Mouse (Mus musculus) CH12.LX (cell line): Measurements from ENCODE around the gene Celf2. TPM values are rescaled to one million over a fixed set of nuclear protein-coding genes. Genes with fewer than 3 reads are reported as not detected.
"Not testable (repeated sequence)": the region's sequence is repeated elsewhere in the genome, so short reads cannot be mapped to it uniquely, and the experiment has no call there.

ENCODE experiments used
- DNase-seq: peaks from one replicate; pipeline ENCODE4 v3.0.0-alpha.2; 2013; ENCODE audit errors: extremely low read depth
- H3K27ac ChIP-seq: 2 replicates; pipeline ENCODE4 v1.5.1; 2012; ENCODE audit warnings: low read depth, mild to moderate bottlenecking, control low read depth, moderate library complexity; ENCODE audit not compliant: insufficient read depth
- H3K27me3 ChIP-seq: replicated peaks from 2 replicates; pipeline ENCODE3; 2012; ENCODE audit warnings: inconsistent platforms
- H3K36me3 ChIP-seq, 2 experiments: replicated peaks in 1 of 2; 2 replicates each; pipeline versions ENCODE3 to v1.6.1; 2012; ENCODE audit warnings: inconsistent platforms in 1 of 2, low read length in 1 of 2, mild to moderate bottlenecking in 1 of 2, mixed read lengths in 1 of 2, moderate library complexity in 1 of 2; ENCODE audit not compliant: control insufficient read depth in 1 of 2, insufficient read depth in 1 of 2
- H3K4me1 ChIP-seq, 2 experiments: 2 replicates each; pipeline ENCODE4 v1.6.1; 2012; ENCODE audit warnings: inconsistent platforms in 1 of 2, moderate library complexity in 1 of 2; ENCODE audit not compliant: insufficient read depth in 2 of 2, control insufficient read depth in 1 of 2
- H3K4me2 ChIP-seq: 2 replicates; pipeline ENCODE4 v1.6.1; 2012; ENCODE audit warnings: low read depth, mild to moderate bottlenecking, control low read depth; ENCODE audit not compliant: poor library complexity, insufficient read depth, severe bottlenecking
- H3K4me3 ChIP-seq, 3 experiments: fragments of 150-350 bp in 1 of 3; sonication (generic) in 1 of 3; replicated peaks in 1 of 3; 2 replicates each; pipeline versions ENCODE3 to v1.5.1; 2011 to 2012; ENCODE audit warnings: low read depth in 2 of 3, low read length in 2 of 3, mild to moderate bottlenecking in 2 of 3, moderate library complexity in 2 of 3, control low read depth in 1 of 3, improper control_type of control experiment in 1 of 3, inconsistent platforms in 1 of 3, mixed read lengths in 1 of 3; ENCODE audit not compliant: poor library complexity in 1 of 3
- H3K79me2 ChIP-seq: replicated peaks from 2 replicates; pipeline ENCODE4 v1.6.1; 2012; ENCODE audit warnings: mild to moderate bottlenecking, moderate library complexity; ENCODE audit not compliant: control insufficient read depth, poor library complexity, insufficient read depth, severe bottlenecking; ENCODE audit errors: extremely low read depth
- H3K9ac ChIP-seq: 2 replicates; pipeline ENCODE4 v1.6.1; 2012; ENCODE audit warnings: low read depth, mild to moderate bottlenecking, control low read depth, moderate library complexity; ENCODE audit not compliant: insufficient read depth
- H3K9me3 ChIP-seq: replicated peaks from 2 replicates; pipeline ENCODE3; 2012; ENCODE audit warnings: low read length, inconsistent platforms, mixed read lengths
- E2F4 ChIP-seq: IDR thresholded peaks from 2 replicates; pipeline ENCODE4 v1.6.1; 2011; ENCODE audit warnings: low read depth, low read length, improper control_type of control experiment; ENCODE audit not compliant: insufficient replicate concordance
- EP300 ChIP-seq: IDR thresholded peaks from 2 replicates; pipeline ENCODE4 v1.6.1; 2011; ENCODE audit warnings: low read length, improper control_type of control experiment
- ETS1 ChIP-seq: conservative IDR thresholded peaks from 2 replicates; pipeline ENCODE4 v1.6.1; 2012; ENCODE audit warnings: low read depth, mild to moderate bottlenecking, inconsistent platforms, low read length, improper control_type of control experiment, moderate library complexity
- JUND ChIP-seq: conservative IDR thresholded peaks from 2 replicates; pipeline ENCODE4 v1.6.1; 2011; ENCODE audit warnings: low read depth, low read length, improper control_type of control experiment
- MAFK ChIP-seq: IDR thresholded peaks from 2 replicates; pipeline ENCODE4 v1.6.1; 2011; ENCODE audit warnings: low read length, improper control_type of control experiment; ENCODE audit not compliant: insufficient replicate concordance
- MAX ChIP-seq: IDR thresholded peaks from 2 replicates; pipeline ENCODE4 v1.6.1; 2011; ENCODE audit warnings: low read length, improper control_type of control experiment
- MAZ ChIP-seq: IDR thresholded peaks from 2 replicates; pipeline ENCODE4 v1.6.1; 2012; ENCODE audit warnings: low read depth, mild to moderate bottlenecking, inconsistent platforms, low read length, improper control_type of control experiment, moderate library complexity
- NRF1 ChIP-seq: IDR thresholded peaks from 2 replicates; pipeline ENCODE4 v1.6.1; 2014; ENCODE audit warnings: low read depth, mild to moderate bottlenecking, inconsistent platforms, low read length, improper control_type of control experiment, moderate library complexity
- RAD21 ChIP-seq: IDR thresholded peaks from 2 replicates; pipeline ENCODE4 v1.6.1; 2011; ENCODE audit warnings: low read depth, mild to moderate bottlenecking, low read length, improper control_type of control experiment, moderate library complexity
- SIN3A ChIP-seq: IDR thresholded peaks from 2 replicates; pipeline ENCODE4 v1.6.1; 2012; ENCODE audit warnings: low read length, improper control_type of control experiment, inconsistent platforms
- TCF12 ChIP-seq: IDR thresholded peaks from 2 replicates; pipeline ENCODE4 v1.6.1; 2014; ENCODE audit warnings: low read depth, mild to moderate bottlenecking, inconsistent platforms, low read length, improper control_type of control experiment
- USF1 ChIP-seq: IDR thresholded peaks from 2 replicates; pipeline ENCODE4 v1.6.1; 2014; ENCODE audit warnings: low read depth, mild to moderate bottlenecking, inconsistent platforms, low read length, improper control_type of control experiment
- ZKSCAN1 ChIP-seq: IDR thresholded peaks from 2 replicates; pipeline ENCODE4 v1.6.1; 2012; ENCODE audit warnings: low read depth, inconsistent platforms, low read length, improper control_type of control experiment, borderline replicate concordance
- ZNF384 ChIP-seq: IDR thresholded peaks from 2 replicates; pipeline ENCODE4 v1.6.1; 2012; ENCODE audit warnings: low read depth, low read length, improper control_type of control experiment, inconsistent platforms
- dilution Hi-C: fragments of 300-500 bp; cut with MboI; formaldehyde crosslinking; loops from 2 replicates; pipeline ENCODE4 v1.14.3; 2020; ENCODE audit warnings: low sequenced_read_pairs; ENCODE audit not compliant: extremely low pct_unique_long_range_greater_than_20kb, extremely low pct_ligation_motif_present
- in situ Hi-C: fragments of 300-500 bp; cut with MboI; formaldehyde crosslinking; loops from 3 replicates; pipeline ENCODE4 v1.14.3; 2019; ENCODE audit warnings: low sequenced_read_pairs, low pct_ligation_motif_present, low pct_unique_long_range_greater_than_20kb, mixed read lengths
- polyA plus RNA-seq: library from polyadenylated mRNA; unstranded; fragments of >175 nt; gene quantifications from 2 replicates; pipeline ENCODE4 v1.2.1, GENCODE M21; 2012; ENCODE audit warnings: low read depth; ENCODE audit not compliant: insufficient read length
- total RNA-seq, 2 experiments: library from RNA; depleted of rRNA; stranded (reverse); fragments of 300-350 nt in 1 of 2; fragments of >200 nt in 1 of 2; gene quantifications; 2 replicates each; pipeline ENCODE4 v1.2.3; 2012 to 2014

Gene Celf2
- total RNA-seq (2012; rRNA removed), result 49.7 and 51.0 TPM in 2 replicates
- 143 and 152 TPM in 2 replicates for total RNA-seq (2014; rRNA removed)
- polyA plus RNA-seq, result 77.0 and 103 TPM in 2 replicates

GRCm38 (mm10) chr2:7509463-7509862 is at the start of gene Celf2:
Gene Celf2 (minus strand): TSS chr2:7509563.
- H3K79me2 ChIP-seq, DNase-seq, H3K27me3 ChIP-seq, H3K9me3 ChIP-seq, H3K4me2 ChIP-seq, dilution Hi-C loops, H3K9ac ChIP-seq, in situ Hi-C loops, H3K4me3 ChIP-seq, H3K27ac ChIP-seq, H3K4me1 ChIP-seq, H3K36me3 ChIP-seq: not testable (repeated sequence)

- Histone ChIP-seq H3K4me2 (no peak overlapping the region), H3K4me3 (no peak overlapping the region), H3K79me2 (no peaks in the 10 kb centered on the region), H3K9me3 (no peaks in the 10 kb centered on the region), H3K27ac (no peak overlapping the region), H3K4me1 (no peaks in the 10 kb centered on the region), H3K36me3 (no peaks in the 10 kb centered on the region), H3K27me3 (no peaks in the 10 kb centered on the region), H3K9ac (no peak overlapping the region)
- DNase-seq, result no peak
- in situ Hi-C loops, result no loop called here
- dilution Hi-C loops, result no loop called here
- TF ChIP-seq E2F4, result no peak
- no peak for TF ChIP-seq EP300
- no peak for TF ChIP-seq RAD21
- TF ChIP-seq MAZ, result no peak
- no peak for TF ChIP-seq NRF1
- no peak for TF ChIP-seq MAX
- no peak for TF ChIP-seq TCF12
- no peak for TF ChIP-seq USF1
Measured at GRCm38 (mm10) chr2:7555144-7555892, 46.0 kb upstream of the Celf2 start.

GRCm38 (mm10) chr2:7554601-7555000 is 45.2 kb upstream of the Celf2 start:
- H3K27ac ChIP-seq, result no peak overlapping the region
- no peaks in the 10 kb centered on the region for H3K27me3 ChIP-seq
- no peak overlapping the region for H3K4me3 ChIP-seq
- no peaks in the 10 kb centered on the region for H3K79me2 ChIP-seq
- DNase-seq, result no peak
- no peaks in the 10 kb centered on the region for H3K9me3 ChIP-seq
- no peaks in the 10 kb centered on the region for H3K36me3 ChIP-seq
- no peak overlapping the region for H3K4me2 ChIP-seq
- dilution Hi-C loops, result no loop called here
- H3K4me1 ChIP-seq, result no peaks in the 10 kb centered on the region
- no peak overlapping the region for H3K9ac ChIP-seq
- TF ChIP-seq ETS1, result no peak
- no peak for TF ChIP-seq SIN3A
- no peak for TF ChIP-seq JUND
- TF ChIP-seq MAX, result no peak
- 0 out of 2 replicates have a peak, but pooled peaks have one; percentile 58 for TF ChIP-seq MAFK
- TF ChIP-seq ZKSCAN1, result no peak
- no peak for TF ChIP-seq ZNF384
- no peak for TF ChIP-seq TCF12
- in situ Hi-C loops, result no loop called here
